Mouse (Mus musculus) megakaryocyte, embryonic 14.5 days (primary cell): Measurements from ENCODE around the gene Capg.

Source experiments
- FLI1 ChIP-seq: IDR thresholded peaks from 2 replicates; pipeline ENCODE4 v1.6.1; 2012; ENCODE audit warnings: low read length, inconsistent platforms, mixed read lengths
- GATA1 ChIP-seq: IDR thresholded peaks from 3 replicates; pipeline ENCODE4 v1.6.1; 2012; ENCODE audit warnings: mixed read lengths, low read length, inconsistent platforms, borderline replicate concordance

- TF ChIP-seq GATA1 (no peak), FLI1 (no peak)
Measured at GRCm38 (mm10) chr6:72583211-72583839, 39.1 kb downstream of the Capg start.
